Mouse (Mus musculus): Measurements from ENCODE around the gene Taf12. TPM values are rescaled to one million over a fixed set of nuclear protein-coding genes. Genes with fewer than 3 reads are reported as not detected.
"Not testable (repeated sequence)": the region's sequence is repeated elsewhere in the genome, so short reads cannot be mapped to it uniquely, and the experiment has no call there.

Gene Taf12
- polyA plus RNA-seq, 1 experiment, result 14.0 TPM

DNA sequence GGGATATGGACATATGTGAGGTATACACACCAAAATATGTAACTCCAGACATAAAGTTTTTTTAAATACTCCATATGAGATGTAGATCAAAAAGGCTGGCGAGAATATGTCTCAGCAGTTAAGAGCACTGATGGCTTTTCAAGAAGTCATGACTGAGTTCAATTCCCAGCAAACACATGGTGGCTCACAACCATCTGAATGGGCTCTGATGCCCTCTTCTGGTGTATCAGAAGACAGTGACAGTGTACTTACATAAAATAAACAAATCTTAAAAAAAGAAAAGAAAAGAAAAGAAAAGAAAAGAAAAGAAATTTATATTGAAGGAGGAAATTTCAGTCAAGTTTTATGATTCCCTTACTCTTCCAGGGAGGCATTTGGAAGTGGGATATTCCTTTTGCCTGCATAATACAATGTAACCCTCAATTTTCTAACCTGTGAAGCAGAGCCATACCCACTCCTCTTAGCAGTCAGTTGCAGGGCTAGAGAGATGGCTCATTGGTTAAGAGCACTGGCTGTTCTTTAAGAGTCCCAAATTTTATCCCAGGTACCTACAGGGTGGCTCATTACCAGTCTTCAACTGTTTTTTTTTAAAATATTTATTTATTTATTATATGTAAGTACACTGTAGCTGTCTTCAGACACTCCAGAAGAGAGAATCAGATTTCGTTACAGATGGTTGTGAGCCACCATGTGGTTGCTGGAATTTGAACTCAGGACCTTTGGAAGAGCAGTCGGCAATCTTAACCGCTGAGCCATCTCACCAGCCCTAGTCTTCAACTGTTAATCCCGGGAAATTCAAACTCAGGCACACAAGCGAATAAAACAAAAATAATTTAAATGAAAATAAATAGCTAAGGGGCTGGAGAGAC, 5.1 kb upstream of the Taf12 start:
- H3K36me3 ChIP-seq (replicated peaks; ENCODE audit: low read length), result no peaks in the 10 kb centered on the region
- TF ChIP-seq GATA1 (IDR thresholded peaks at IDR 0.05; ENCODE audit: borderline replicate concordance, low read length) (no peak), FLI1 (IDR thresholded peaks at IDR 0.05; ENCODE audit: low read length) (no peak)
- H3K4me3 ChIP-seq (replicated peaks), result peak overlapping the region; percentile 91
- peaks cover 35% of the 10 kb centered on the region for H3K4me1 ChIP-seq
- H3K9me3 ChIP-seq, result no peaks in the 10 kb centered on the region
- H3K27me3 ChIP-seq (replicated peaks), result no peaks in the 10 kb centered on the region

DNA sequence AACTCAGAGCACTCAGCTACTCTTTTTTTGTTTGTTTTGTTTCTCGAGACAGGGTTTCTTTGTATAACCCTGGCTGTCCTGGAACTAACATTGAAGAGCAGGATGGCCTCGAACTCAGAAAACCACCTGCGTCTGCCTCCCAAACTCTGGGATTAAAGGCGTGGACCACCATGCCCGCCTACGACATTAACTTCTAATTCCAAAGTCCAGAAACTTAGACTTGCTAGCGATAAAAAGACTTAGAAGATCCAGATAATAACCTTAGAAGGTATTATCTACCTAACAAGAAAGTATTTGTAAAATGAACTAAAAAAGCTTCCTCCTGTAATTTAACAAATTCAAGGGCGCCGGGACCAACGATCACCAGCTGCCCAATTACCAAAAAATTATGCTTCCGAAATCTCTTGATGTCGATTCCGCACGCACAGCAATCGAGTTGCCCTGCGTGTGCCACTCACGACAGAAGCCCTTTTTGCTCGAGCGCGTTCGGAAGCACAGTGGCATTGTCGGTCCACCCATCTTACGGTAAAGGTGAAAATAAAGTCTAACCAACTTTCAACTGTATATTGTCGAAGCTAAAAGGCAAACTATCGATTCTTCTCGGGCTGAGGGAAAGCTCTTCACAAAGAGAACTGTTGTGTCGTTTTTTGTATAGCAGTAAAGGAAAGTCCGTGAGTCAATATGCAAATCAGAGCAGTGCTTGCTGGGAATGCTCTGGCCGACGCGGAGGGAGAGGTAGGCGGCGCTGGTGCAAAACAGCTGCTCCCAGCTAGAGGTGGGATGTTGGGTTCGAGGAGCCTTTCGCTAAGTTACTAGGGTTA, 4.2 kb upstream of the Taf12 start:
- no peaks in the 10 kb centered on the region for H3K27me3 ChIP-seq (replicated peaks)
- no peaks in the 10 kb centered on the region for H3K36me3 ChIP-seq (replicated peaks; ENCODE audit: low read length)
- H3K9me3 ChIP-seq, result no peaks in the 10 kb centered on the region
- H3K4me3 ChIP-seq (replicated peaks), result peak overlapping the region; percentile 91
- H3K4me1 ChIP-seq, result peaks cover 35% of the 10 kb centered on the region
- TF ChIP-seq GATA1 (IDR thresholded peaks at IDR 0.05; ENCODE audit: borderline replicate concordance, low read length) (no peak), FLI1 (IDR thresholded peaks at IDR 0.05; ENCODE audit: low read length) (no peak)

GRCm38 (mm10) chr4:132273166-132273565, 1.0 kb upstream of the Taf12 start:
- Histone ChIP-seq H3K9me3 (no peaks in the 10 kb centered on the region), H3K4me1 (peaks cover 54% of the 10 kb centered on the region), H3K4me3 (replicated peaks) (peak overlapping the region; percentile 98), H3K27me3 (replicated peaks) (no peaks in the 10 kb centered on the region), H3K36me3 (replicated peaks; ENCODE audit: low read length) (peaks cover 6% of the 10 kb centered on the region)
- no peak for TF ChIP-seq FLI1 (IDR thresholded peaks at IDR 0.05; ENCODE audit: low read length)
- TF ChIP-seq GATA1 (IDR thresholded peaks at IDR 0.05; ENCODE audit: borderline replicate concordance, low read length), result no peak

- Histone ChIP-seq H3K27me3 (replicated peaks) (no peaks in the 10 kb centered on the region), H3K36me3 (replicated peaks; ENCODE audit: low read length) (peaks cover 18% of the 10 kb centered on the region), H3K4me3 (replicated peaks) (peak overlapping the region; percentile 73), H3K9me3 (no peaks in the 10 kb centered on the region), H3K4me1 (peaks cover 51% of the 10 kb centered on the region)
- TF ChIP-seq GATA1 (IDR thresholded peaks at IDR 0.05; ENCODE audit: borderline replicate concordance, low read length) (no peak), FLI1 (IDR thresholded peaks at IDR 0.05; ENCODE audit: low read length) (no peak)
These were observed 1.8 kb downstream of the Taf12 start for GRCm38 (mm10) chr4:132275949-132276348.

DNA sequence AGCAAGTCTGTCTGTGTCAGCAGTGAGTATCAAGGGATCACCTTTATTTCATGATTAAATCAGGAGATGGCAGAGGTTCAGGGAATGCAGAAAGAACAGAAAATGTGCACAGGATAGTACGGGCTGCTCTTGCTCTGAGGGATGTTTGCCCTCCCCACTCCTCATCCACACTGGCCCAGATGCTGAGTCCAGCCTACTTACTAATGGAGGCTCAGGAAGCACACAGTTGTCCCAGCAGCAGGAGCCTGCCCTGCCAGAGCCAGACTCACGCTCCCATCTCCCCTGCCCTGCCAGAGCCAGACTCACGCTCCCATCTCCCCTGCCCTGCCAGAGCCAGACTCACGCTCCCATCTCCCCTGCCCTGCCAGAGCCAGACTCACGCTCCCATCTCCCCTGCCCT, 14.7 kb downstream of the Taf12 start:
- H3K9me3 ChIP-seq; H3K27me3 ChIP-seq (replicated peaks); H3K4me1 ChIP-seq; H3K4me3 ChIP-seq (replicated peaks): not testable (repeated sequence)
- peaks cover 79% of the 10 kb centered on the region for H3K36me3 ChIP-seq (replicated peaks; ENCODE audit: low read length)

GRCm38 (mm10) chr4:132291056-132291455, 16.9 kb downstream of the Taf12 start:
- Histone ChIP-seq H3K36me3 (replicated peaks; ENCODE audit: low read length) (peaks cover 76% of the 10 kb centered on the region), H3K27me3 (replicated peaks) (no peaks in the 10 kb centered on the region)

GRCm38 (mm10) chr4:132291624-132292335, 17.6 kb downstream of the Taf12 start:
- no peak overlapping the region for H3K4me3 ChIP-seq (replicated peaks)
- H3K9me3 ChIP-seq, result peaks cover 4% of the 10 kb centered on the region
- H3K27me3 ChIP-seq (replicated peaks), result no peaks in the 10 kb centered on the region
- peaks cover 7% of the 10 kb centered on the region; the same call in 1 of the 2 replicates for H3K4me1 ChIP-seq
- peaks cover 69% of the 10 kb centered on the region for H3K36me3 ChIP-seq (replicated peaks; ENCODE audit: low read length)
- no peak for TF ChIP-seq FLI1 (IDR thresholded peaks at IDR 0.05; ENCODE audit: low read length)

More at GRCm38 (mm10) chr4:132291056-132291455, 16.9 kb downstream of the Taf12 start:
- Histone ChIP-seq H3K9me3 (peaks cover 4% of the 10 kb centered on the region), H3K4me1 (peaks cover 7% of the 10 kb centered on the region; the same call in 1 of the 2 replicates), H3K4me3 (replicated peaks) (no peak overlapping the region)
- TF ChIP-seq GATA1 (IDR thresholded peaks at IDR 0.05; ENCODE audit: borderline replicate concordance, low read length) (no peak), FLI1 (IDR thresholded peaks at IDR 0.05; ENCODE audit: low read length) (no peak)

- peaks cover 4% of the 10 kb centered on the region for H3K9me3 ChIP-seq
- H3K27me3 ChIP-seq (replicated peaks), result peaks cover 2% of the 10 kb centered on the region
- H3K4me3 ChIP-seq (replicated peaks), result no peak overlapping the region
- H3K36me3 ChIP-seq (replicated peaks; ENCODE audit: low read length), result peaks cover 63% of the 10 kb centered on the region
- TF ChIP-seq GATA1 (IDR thresholded peaks at IDR 0.05; ENCODE audit: borderline replicate concordance, low read length) (no peak), FLI1 (IDR thresholded peaks at IDR 0.05; ENCODE audit: low read length) (no peak)
- peaks cover 7% of the 10 kb centered on the region; the same call in 1 of the 2 replicates for H3K4me1 ChIP-seq
These were observed 18.8 kb downstream of the Taf12 start for GRCm38 (mm10) chr4:132292988-132293387.

GRCm38 (mm10) chr4:132293682-132294240, 19.6 kb downstream of the Taf12 start:
- Histone ChIP-seq H3K27me3 (replicated peaks) (peaks cover 2% of the 10 kb centered on the region), H3K4me3 (replicated peaks) (no peak overlapping the region), H3K36me3 (replicated peaks; ENCODE audit: low read length) (peaks cover 61% of the 10 kb centered on the region), H3K4me1 (peaks cover 11% of the 10 kb centered on the region), H3K9me3 (peaks cover 4% of the 10 kb centered on the region)
- TF ChIP-seq GATA1 (IDR thresholded peaks at IDR 0.05; ENCODE audit: borderline replicate concordance, low read length) (no peak), FLI1 (IDR thresholded peaks at IDR 0.05; ENCODE audit: low read length) (no peak)
